Mouse (Mus musculus): Measurements from ENCODE around the gene Retnlb. TPM values are rescaled to one million over a fixed set of nuclear protein-coding genes. Genes with fewer than 3 reads are reported as not detected.
"Not testable (repeated sequence)": the region's sequence is repeated elsewhere in the genome, so short reads cannot be mapped to it uniquely, and the experiment has no call there.

The Retnlb gene
- polyA plus RNA-seq (2012; rRNA removed): not detected in 2 replicates

DNA sequence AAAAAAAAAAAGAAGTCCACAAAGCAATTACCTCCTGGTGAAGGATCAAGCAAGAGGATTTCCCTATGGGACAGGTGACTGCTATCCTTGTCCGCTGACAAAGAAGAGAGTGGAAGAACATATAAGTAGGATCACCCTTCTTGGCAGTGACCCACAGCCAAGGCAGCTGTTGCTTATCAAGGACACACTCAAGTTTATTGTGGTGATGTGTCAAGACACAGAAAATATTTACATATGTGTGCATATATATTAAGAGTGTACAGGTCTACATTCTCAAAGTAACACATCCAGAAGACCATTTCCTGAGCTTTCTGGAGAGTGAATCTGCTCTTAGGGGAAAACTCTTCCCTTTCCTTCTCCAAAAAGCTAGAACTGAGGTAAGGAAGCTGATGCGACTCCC lies at the start of gene Retnlb:
Gene Retnlb (plus strand): TSS at position 162 of the 400 bp plus-strand sequence.
- no peak for DNase-seq (ENCODE audit: extremely low spot score in 1 of 2, low spot score in 1 of 2)

DNA sequence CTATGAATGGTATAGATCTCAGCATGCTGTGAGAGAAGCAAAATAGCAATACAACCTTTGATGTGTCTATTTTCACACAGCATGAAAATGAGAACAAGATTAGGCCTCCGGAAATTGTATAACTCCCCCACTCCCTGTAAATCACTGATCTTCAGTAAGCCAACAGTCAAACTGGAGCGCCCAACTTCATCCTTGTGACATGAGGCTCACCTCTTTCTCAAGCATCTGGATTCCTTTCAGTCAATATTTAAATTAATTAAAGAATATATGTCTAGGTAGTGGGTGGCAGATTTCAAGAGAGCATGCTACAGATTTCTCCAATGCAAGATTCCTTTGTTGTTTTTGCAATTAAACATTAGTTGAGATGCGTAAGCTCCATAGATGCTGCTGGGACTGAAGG lies 47.5 kb upstream of the Retnlb start:
- no peak for DNase-seq (ENCODE audit: extremely low spot score in 1 of 2, low spot score in 1 of 2)

DNA sequence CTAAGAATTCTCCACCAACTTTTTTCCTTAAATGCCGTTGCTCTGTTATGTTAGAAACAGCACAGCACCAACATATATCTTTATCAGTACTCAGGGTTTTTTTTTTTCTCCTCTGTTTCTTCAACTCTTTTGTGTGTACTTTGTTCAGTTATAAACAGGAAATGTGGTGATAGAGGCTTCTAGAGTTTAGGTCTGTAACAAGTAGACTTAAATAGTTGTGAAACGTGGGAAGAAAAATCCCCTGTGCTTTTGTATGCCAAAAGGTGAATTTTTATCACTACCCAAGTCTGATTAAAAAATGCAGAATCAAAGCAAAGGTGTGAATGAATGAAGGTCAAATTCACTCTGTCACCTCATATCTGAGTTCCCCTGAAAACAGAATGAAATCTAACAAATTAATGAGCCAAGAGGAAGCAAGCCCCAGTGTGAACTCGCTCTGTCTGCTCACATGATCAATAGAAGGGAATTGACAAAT lies 44.6 kb upstream of the Retnlb start, which contains the start of gene Trat1:
Gene Trat1 (minus strand): TSS at position 51 of the 475 bp plus-strand sequence.
- no peak for DNase-seq (ENCODE audit: extremely low spot score in 1 of 2, low spot score in 1 of 2)

DNA sequence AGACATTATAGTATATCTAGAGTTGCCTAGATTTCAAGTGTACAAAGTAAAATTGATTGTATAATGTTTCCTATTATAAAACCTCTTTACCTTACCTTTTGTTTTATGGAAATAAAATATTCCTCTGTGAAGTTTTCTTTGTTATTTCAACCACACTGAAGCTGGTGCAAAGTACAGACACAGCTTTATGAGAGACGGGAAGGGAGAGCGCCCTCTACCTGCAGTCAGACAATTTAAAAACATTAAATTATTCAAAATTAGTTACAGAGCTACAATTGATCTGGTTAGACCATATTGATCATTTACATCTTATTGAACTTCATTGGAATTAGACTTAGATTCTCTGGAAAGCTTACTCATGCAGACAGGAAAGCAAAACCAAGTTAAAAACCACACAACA lies 39.4 kb upstream of the Retnlb start:
- DNase-seq (ENCODE audit: extremely low spot score in 1 of 2, low spot score in 1 of 2): no peak

DNA sequence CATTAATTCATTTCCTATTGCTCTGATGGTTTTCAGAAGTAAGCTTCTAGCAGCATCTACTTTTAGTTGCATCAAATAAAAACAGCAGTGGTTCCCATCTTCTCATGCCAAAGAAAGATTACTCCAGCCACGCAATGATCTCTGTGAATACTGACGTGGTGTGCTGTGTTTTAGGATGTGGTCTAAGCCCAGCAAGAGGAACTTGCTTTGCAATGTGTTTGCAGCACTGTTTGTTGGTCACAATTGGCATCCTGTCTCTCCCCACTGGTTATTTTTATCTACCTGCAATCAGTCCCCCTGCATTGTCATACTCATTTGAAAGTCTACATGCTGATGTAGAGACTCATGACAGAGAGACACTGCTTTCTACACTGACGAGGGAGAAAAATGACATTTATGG lies 30.4 kb upstream of the Retnlb start:
- DNase-seq (ENCODE audit: extremely low spot score in 1 of 2, low spot score in 1 of 2): no peak

DNA sequence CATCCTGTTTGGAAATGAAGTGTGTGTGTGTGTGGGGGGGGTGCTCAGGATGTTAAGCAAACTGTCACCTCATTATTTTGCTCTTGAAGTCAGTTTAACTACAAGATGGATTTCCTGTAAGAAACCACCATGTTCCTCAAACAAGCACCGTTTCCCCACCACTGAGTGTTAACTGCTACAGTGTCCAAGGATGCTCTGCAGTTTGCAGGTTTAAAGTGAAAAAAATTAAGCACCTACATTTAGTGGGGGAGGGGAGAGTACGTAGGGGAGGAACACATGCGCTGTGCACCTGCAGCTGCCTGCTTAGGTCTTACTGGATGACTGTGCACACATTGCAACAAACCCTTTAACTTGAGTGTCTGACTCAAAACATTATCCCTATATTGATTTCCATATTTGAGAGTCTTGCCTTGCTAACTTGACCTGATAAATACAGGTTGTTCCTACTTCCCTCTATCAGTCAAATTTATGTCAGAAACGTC lies 27.9 kb upstream of the Retnlb start:
- DNase-seq (ENCODE audit: extremely low spot score in 1 of 2, low spot score in 1 of 2): no peak

DNA sequence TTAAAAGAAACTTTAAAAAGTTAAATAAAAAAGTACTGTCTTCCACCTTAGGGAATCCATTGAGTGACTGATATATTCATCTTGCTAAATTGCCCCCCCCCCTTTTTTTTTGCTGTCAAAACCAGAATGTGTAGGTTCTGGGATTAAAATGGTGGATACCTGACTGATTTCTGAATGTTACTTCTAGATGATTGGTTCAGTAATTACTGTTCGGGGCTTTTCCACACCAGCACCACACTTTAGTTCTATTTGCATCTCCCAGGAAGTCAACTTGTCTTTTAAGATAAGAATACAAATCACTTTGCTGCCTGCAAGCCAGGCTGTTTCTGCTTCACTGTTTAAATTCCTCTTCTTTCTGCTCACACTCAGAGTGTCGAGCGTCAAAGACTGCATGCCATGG lies 18.4 kb upstream of the Retnlb start:
- DNase-seq (ENCODE audit: extremely low spot score in 1 of 2, low spot score in 1 of 2): no peak

DNA sequence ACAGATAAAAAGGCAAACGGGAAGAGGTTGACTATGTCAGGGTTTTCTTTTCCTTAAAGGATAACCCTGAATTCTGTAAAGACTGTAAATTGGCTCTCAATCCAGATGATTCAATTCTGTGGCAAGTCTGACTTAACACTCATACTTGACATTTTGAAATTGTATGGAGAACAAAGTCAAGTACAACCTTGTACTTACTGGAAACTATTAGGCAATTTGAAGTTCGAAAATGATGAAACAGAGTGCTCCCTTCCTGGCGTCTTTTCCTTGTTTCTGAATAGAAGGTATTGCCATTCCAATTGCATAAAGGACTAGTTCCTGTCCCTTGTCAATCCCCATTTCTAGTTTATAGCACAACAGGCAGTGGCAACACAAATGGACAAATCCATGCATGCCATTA lies 17.2 kb upstream of the Retnlb start:
- DNase-seq (ENCODE audit: extremely low spot score in 1 of 2, low spot score in 1 of 2): no peak

DNA sequence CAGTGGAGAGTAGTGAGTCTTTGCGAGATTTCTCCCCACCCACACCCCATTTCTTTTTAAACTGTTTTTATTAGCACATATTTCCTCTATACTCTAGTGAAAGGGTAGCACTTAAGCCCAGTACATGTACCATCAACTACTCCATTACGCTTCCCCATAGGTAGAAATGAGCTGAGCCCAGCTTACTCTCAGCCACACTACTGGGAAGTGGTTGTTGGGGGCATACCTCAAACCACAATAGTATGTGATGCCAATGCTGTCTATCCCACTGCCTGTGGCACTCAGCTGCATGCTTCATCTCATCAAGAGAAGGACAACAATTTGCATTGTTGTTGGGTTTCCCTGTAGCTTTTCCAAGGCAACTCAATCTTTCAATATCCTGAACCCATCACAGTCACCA lies 15.8 kb upstream of the Retnlb start:
- no peak for DNase-seq (ENCODE audit: extremely low spot score in 1 of 2, low spot score in 1 of 2)

DNA sequence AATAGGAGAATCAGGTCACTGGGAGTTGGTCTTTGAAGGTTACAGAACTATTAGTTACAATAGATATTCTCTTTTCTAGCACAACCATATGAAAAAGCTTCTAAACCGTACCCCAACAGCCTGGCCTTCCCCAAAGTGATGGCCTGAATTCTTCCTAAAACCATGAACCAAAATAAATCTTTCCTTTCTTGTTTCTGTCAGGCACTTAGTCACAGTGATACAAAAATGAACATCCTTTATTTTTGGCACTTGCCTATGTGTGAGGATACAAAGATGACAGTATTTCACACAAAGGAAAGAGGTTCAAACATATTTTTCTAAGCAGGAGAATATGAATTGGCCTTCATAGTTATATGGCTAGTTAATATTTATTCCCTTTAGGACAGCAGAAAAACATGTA lies 11.2 kb upstream of the Retnlb start:
- no peak for DNase-seq (ENCODE audit: extremely low spot score in 1 of 2, low spot score in 1 of 2)

DNA sequence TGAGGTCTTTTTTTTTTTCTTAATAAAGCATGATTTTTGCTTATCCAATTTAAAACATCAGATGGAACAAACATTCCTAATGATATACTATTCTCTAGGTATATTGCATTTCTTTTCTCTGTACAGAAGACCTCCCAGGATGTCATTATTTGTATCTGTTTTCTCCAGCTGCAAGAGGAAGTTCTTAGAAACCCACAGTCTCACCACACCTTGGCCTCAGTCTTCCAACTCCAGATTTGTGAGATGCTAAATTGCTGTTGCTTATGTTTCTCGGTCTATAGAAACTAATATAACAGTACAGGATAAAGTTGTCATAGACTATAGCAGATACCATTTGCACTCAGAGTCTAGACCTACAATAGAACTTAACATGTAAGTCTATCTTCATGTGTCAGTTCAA lies 10.1 kb upstream of the Retnlb start:
- no peak for DNase-seq (ENCODE audit: extremely low spot score in 1 of 2, low spot score in 1 of 2)

DNA sequence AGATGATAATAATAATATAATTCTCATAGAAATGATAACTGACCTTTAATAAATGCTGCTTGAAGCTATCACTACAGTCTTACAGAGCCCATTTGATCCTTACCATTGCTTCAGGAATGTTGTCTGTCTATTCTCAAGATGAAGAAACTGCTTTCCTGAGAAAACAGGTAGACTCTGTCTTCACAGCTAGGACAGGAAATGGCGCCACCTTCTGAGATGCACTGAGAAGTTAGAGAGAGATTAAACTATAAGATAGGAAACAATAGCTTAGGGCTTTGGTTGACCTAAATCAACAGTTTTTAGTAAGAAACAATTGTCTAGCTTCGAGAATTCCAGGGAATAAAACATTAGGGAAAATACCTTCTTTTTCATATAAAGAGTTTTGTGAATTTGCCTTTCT lies 7.3 kb upstream of the Retnlb start:
- DNase-seq (ENCODE audit: extremely low spot score in 1 of 2, low spot score in 1 of 2): no peak

DNA sequence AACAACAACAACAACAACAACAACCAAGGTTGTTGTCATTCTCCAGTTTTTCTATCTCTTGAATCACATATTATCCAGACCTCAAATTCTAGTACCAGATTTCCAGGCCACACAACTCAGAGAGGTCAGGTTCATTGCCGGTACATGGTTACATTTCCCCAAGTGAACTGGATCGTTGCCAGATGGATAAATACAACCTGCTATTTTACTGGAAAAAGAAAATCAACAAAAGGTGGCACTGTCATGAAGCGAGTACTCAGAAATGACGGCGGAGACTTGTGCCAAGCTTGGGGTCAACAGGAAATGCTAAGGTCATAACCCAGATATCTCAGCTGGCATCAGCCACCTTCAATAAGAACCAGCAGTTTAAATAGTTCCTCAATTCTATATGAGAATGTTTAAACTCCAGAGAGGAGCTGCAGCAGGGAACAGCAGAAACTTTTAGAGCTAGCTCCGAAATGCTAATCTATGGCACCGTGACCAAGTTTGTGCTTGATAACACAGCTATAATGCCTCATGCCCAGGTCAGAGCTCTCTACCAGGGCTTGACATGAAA lies 4.7 kb upstream of the Retnlb start:
- DNase-seq (ENCODE audit: extremely low spot score in 1 of 2, low spot score in 1 of 2): no peak

DNA sequence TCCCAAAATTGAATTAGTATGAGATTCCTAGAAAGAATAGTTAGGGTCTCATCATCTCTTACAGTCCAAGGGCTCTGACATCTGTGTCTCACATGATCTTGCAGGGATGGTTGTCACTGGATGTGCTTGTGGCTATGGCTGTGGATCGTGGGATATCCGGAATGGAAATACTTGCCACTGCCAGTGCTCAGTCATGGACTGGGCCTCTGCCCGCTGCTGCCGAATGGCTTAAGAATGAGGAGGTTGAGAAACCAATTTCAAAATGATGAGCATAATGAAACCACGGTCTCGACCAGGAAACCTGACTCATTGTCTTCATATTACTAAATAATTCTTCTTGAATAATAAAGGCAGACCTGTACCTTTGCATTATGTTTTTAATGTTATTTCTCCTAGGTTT lies 1.9 kb downstream of the Retnlb start:
- no peak for DNase-seq (ENCODE audit: extremely low spot score in 1 of 2, low spot score in 1 of 2)

DNA sequence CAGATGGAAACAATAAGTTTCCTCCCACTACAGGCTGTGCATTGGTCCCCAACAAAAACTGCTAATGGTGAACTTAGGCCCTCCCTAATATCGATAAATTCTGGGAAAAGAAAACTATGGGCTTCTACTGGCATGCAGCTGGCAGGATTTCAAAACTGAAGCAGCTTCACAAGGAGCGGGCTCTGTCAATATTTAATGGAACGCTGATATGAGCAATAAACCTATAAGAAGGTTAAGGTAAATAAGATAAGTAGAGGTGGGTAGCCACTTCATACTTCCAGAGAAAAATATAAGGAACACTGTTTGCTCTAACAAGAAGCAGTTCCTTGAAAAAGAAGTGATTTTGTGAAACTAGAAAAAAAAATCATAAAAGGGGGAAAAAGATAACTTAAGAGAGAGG lies 9.8 kb downstream of the Retnlb start:
- DNase-seq (ENCODE audit: extremely low spot score in 1 of 2, low spot score in 1 of 2): no peak

DNA sequence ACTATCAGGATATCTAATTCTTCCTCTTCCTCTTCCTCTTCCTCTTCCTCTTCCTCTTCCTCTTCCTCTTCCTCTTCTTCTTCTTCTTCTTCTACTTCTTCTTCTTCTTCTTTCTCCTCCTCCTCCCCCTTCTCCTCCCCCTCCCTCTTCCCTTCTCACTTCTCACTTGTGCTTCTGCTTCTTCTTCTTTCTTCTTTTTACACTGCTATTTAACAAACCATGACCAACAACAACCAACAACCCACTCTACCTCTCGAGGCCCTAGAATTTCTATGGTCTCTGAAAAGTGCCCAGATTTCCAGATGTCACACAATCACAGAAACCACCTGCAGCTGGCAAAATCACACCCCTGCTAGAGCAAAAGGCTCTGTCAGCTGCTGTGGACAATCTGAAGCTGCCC lies 11.0 kb downstream of the Retnlb start:
- DNase-seq (ENCODE audit: extremely low spot score in 1 of 2, low spot score in 1 of 2): no peak

DNA sequence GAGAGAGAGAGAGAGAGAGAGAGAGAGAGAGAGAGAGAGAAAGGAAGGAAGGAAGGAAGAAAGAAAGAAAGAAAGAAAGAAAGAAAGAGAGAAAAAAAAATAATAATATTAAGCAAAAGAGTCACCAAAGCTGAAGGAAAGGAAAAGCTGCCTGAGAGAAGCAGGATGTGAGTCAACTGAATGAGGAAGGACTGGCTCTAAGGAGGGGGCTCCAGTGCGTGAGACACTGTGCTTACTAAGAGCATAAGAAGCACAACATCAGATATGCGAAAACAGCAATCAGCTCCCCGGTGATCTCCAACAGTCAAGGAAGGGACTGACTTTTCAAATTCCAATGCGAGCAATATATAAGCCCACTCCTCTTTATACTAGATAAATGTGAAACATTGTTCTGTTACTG lies 12.4 kb downstream of the Retnlb start:
- DNase-seq (ENCODE audit: extremely low spot score in 1 of 2, low spot score in 1 of 2): no peak

DNA sequence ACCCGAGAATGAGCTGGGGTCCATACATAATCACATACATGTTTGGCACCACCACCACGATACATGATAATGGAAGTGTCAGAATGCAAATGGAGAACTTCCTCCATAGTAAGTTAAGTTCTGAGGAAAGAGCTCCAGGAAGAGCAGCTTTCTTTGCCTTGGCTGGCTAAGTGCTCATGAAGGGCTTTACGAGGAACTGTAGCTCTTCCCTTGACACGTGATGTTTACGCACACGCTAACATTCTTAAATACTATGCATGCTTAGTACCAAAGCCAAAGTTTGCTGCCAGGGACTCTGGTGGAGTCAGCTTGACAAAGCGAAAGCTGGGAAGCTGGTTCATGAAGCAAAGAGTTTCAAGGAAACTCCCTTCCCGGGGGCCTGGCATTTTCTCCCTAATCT lies 15.4 kb downstream of the Retnlb start:
- no peak for DNase-seq (ENCODE audit: extremely low spot score in 1 of 2, low spot score in 1 of 2)

DNA sequence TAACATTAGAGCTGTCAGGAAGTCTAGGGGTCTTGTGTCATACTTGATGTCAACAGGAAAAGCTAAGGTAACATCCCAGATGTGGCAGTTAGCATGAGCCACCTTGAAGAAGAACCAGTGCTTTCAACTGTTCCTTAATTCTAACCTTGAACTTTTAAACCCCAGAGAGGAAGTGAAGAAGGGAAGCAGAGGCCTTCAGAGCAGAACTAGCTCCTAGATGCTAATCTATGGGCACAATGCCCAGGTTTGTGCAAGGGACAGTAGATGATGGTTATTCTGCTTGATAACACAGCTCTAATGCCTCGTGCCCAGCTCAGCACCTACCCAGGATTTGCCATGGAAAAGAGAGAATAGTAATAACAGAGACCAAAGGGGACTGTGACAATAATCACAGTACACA lies 17.0 kb downstream of the Retnlb start:
- DNase-seq (ENCODE audit: extremely low spot score in 1 of 2, low spot score in 1 of 2): not testable (repeated sequence)

DNA sequence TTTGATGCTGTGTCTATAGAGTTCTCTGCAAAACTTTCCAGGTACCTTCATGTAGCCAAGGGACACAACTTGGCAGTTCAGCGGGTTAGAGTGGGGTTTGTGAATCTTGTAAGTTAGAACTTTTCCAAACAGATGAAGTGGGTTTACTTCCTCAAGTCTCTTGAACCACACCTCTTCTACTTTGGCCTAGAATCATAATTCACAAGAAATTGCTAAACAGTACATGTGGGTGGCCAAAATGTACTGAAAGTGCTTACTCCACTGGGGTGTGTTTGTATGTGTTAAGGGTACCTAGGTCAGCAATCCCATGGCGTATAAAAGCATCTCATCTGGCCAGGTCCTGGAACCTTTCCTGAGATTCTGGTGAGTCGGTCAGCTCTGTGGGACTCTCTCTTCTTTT lies 25.6 kb downstream of the Retnlb start, which contains the start of gene Retnla:
Gene Retnla (plus strand): TSS at position 286 of the 400 bp plus-strand sequence.
- no peak for DNase-seq (ENCODE audit: extremely low spot score in 1 of 2, low spot score in 1 of 2)

DNA sequence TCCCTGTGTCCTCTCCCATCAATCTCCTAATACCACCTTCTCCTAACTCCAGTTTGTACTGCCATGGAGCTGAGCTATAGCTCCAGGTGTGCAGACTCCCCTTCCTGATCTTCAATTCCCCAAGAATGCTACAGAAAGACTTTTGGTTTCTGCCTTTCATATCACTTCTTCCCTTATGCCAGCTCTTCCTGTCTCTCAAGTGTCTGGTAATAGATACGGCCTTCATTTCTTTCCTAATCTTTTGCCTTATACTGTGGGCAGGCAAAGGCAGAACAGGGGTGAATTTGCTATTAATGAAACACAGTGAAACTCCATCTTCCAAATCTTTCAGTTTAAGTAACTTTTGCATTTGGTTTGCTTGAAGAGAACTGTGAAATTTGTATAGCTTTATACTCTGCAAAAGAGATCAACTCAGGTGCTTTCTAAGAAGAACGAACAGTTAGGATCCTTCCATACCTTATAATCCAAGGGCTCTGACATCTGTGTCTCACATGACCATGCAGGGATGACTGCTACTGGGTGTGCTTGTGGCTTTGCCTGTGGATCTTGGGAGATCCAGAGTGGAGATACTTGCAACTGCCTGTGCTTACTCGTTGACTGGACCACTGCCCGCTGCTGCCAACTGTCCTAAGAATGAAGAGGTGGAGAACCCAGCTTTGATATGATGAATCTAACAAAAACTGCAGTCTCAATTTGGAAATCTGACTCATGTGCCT lies 27.2 kb downstream of the Retnlb start:
- DNase-seq (ENCODE audit: extremely low spot score in 1 of 2, low spot score in 1 of 2): no peak

DNA sequence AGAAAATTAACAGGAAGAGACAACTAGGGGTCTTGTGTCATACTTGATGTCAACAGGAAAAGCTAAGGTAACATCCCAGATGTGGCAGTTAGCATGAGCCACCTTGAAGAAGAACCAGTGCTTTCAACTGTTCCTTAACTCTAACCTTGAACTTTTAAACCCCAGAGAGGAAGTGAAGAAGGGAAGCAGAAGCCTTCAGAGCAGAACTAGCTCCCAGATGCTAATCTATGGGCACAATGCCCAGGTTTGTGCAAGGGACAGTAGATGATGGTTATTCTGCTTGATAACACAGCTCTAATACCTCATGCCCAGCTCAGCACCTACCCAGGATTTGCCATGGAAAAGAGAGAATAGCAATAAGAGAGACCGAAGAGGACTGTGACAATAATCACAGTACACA lies 48.3 kb downstream of the Retnlb start:
- DNase-seq (ENCODE audit: extremely low spot score in 1 of 2, low spot score in 1 of 2): not testable (repeated sequence)

All from frontal cortex, adult 2 months (tissue).